Mouse (Mus musculus): Measurements from ENCODE around the gene Tnc.

DNA sequence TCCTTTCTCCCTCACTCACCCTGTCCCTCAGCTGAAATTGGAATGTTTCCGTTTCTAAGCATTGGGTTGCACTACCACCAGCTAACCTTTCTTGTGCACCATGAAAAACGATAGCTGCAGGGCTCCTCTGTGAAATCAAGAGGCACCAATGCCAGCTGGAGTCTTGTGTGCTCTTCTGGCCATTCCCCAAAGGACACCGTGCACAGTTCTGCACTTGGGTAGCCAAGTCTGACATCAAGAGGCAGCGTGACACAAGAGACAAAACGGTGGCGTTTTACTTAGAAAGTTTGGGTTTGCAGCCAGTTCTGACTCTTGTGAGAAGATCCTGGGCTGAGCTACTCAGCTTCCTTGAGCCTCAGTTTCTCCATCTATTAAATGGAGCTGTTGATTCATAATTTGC, 3.4 kb downstream of the Tnc start:
- no peak for TF ChIP-seq POLR2A (IDR thresholded peaks at IDR 0.05; ENCODE audit: low read depth, low read length)
- no peak for TF ChIP-seq CTCF (IDR thresholded peaks at IDR 0.05; ENCODE audit: borderline replicate concordance, insufficient read depth, low read length)

All from embryonic fibroblast, embryonic 13.5 days (primary cell).